Mouse (Mus musculus) testis, postnatal 14 days (tissue): ENCODE data around the gene Gskip.

ENCODE experiments used
- DNase-seq: peaks from one replicate; pipeline ENCODE4 v3.0.0; 2021; ENCODE audit warnings: low spot score

The Gskip gene

GRCm38 (mm10) chr12:105683933-105684901 is at the start of gene Gskip:
Gene Gskip (plus strand): TSS chr12:105684829.
- peak; percentile 53 for DNase-seq

GRCm38 (mm10) chr12:105636551-105636950 is 48.1 kb upstream of the Gskip start:
- no peak for DNase-seq

DNA sequence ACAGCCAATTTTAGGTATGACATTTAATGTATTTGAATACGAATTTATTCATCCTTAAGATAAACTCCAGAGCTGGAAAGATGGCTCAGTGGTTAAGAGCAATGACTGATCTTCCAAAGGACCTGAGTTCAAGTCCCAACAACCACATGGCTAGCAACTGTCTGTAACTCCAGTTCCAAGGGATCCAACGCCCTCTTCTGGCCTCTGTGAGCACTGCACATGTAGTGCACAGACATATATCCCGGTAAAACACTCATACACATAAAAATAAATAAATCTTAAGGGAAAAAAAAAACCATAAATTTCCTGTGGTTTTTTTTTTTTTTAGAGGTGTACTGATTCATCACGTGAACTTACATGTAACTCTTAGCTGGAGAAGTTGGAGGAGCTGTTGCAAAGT is 47.1 kb upstream of the Gskip start:
- DNase-seq, result no peak

GRCm38 (mm10) chr12:105642770-105643321 is 41.8 kb upstream of the Gskip start:
- DNase-seq, result no peak

- DNase-seq, result no peak
Measured at GRCm38 (mm10) chr12:105655850-105656249, 28.8 kb upstream of the Gskip start.

- DNase-seq, result no peak
Measured at GRCm38 (mm10) chr12:105676274-105676673, 8.4 kb upstream of the Gskip start.

- DNase-seq, result no peak
Measured at GRCm38 (mm10) chr12:105678211-105678610, 6.4 kb upstream of the Gskip start.

- DNase-seq, result no peak
Measured at GRCm38 (mm10) chr12:105678762-105679161, 5.9 kb upstream of the Gskip start.

GRCm38 (mm10) chr12:105685001-105685691 is 517 bp downstream of the Gskip start, which contains the start of gene Atg2b:
Gene Atg2b (minus strand): TSS chr12:105685211.
- DNase-seq, result peak; percentile 96

DNA sequence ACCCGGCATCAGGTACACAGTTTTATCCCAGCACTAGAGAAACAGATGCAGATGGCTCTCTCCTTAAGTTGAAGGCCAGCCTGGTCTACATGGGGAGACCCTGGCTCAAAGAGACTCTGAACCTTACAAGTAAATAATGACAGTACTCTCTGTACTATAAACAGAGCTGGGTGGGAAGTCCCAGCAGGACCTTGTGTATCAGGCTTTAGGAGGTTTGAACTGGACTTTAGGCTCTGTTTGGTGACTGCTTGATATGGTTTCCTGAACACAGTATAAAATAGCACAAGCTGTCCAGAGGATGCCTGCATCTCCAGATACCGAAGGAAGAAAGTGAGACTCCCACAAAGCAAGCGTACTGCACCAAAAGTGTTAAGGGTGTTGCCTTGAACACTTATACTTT is 2.2 kb downstream of the Gskip start:
- no peak for DNase-seq

GRCm38 (mm10) chr12:105687416-105687815 is 2.8 kb downstream of the Gskip start:
- DNase-seq, result no peak

GRCm38 (mm10) chr12:105688546-105688945 is 3.9 kb downstream of the Gskip start:
- no peak for DNase-seq

DNA sequence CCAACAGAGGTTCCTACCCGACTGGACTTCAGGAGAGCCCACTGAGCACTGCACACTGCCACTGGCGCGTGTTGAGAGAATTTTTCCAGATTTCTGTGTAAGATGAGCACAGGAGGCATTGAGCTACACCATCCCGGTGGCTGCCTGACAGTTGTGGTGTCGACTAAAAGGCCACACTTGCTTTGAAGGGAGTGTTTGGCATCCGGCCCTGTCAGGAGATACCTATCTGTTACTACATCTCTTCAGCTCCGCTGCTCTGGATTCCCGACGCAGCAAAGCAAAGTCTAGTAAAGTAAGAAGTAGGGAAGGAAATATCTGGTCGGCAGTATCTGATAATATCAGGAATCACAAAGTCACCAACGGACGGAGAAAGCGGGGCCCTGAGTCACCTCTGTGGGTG is 4.8 kb downstream of the Gskip start:
- DNase-seq, result no peak

GRCm38 (mm10) chr12:105694021-105694420 is 9.4 kb downstream of the Gskip start:
- no peak for DNase-seq

DNA sequence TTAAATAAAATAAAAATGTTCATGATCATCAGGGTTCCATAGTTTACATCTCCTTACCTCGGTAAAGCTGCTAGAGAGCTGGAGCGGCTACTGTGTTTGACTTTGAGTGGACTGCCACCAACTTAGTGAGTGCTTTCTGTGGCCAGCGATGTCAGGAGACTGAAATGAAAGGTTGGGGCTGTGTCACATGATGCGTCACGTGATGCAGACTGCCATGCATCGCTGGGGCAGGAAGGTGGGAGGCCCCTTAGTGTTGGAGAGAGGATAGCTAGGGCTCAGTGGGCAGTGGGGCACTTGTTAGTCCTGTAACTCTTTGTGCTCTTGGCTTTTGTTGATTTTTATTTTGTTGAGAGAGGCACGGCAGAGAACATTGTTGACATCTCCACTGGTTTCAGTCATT is 11.2 kb downstream of the Gskip start:
- DNase-seq, result no peak

DNA sequence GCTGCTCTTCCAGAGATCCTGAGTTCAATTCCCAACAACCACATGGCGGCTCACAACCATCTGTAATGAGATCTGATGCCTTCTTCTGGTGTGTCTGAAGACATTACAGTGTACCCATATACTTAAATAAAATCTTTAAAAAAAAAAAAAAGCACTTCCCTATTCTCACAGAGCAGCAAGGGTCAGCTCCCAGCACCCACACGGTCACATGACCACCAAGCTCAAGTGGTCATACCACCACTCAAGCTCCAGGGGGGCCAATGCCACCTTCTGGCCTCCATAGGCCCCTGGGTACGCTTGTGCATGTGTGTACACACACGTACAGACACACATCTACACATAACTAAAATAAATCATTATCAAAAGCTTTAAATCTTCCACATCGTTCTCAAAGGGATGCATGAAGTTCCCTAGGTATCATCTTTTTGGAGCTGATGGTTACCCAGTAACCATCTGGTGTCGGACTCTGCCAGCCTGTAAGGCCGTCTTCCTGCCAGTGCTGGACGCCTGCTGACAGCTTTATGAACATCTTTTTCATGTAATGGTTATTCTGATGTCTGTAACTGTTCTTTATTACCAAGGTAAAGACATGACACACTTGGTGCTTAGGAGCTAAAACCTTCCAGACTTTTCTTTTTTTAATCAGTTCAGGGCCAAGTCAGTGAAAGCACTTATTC is 12.6 kb downstream of the Gskip start:
- DNase-seq, result no peak

- no peak for DNase-seq
Measured at GRCm38 (mm10) chr12:105700433-105700832, 15.8 kb downstream of the Gskip start.

- DNase-seq, result peak; percentile 89
Measured at GRCm38 (mm10) chr12:105705799-105706487, 21.3 kb downstream of the Gskip start, which contains the start of gene Ak7. Gene Ak7 (plus strand): TSS chr12:105705976.

DNA sequence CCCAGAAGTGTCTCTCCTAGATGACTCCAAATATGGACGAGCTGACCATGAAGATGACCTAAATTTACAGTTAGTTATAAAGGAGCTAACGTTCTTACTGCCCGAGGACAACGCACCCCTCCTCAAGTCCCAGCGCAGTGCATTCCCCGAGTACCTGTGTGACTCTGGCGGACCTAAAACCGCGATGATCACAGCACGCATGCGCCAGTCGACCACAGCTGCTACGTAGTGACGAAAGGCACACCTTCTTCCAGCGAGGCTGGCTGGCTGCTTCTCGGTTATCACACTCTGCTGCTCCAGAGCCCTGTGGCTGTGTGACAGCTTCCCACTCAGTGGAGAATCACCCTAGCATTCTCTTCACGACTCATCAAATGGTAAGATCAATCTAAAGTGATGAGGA is 34.0 kb downstream of the Gskip start:
- DNase-seq, result no peak

GRCm38 (mm10) chr12:105720196-105720595 is 35.6 kb downstream of the Gskip start:
- DNase-seq, result no peak

GRCm38 (mm10) chr12:105721452-105722132 is 37.0 kb downstream of the Gskip start:
- no peak for DNase-seq
